Mouse (Mus musculus) adrenal gland, adult (tissue): Measurements from ENCODE around the gene 1700012B07Rik.

Experiments
- DNase-seq, 2 experiments: peaks; one replicate each; pipeline ENCODE4 v3.0.0; 2022 to 2023; ENCODE audit warnings: low spot score in 1 of 2; ENCODE audit not compliant: inconsistent age in 2 of 2

1700012B07Rik gene

GRCm38 (mm10) chr11:109758616-109759215 lies 69.1 kb downstream of the 1700012B07Rik start:
- peak in 1 of 2 experiments; percentile 71 for DNase-seq

GRCm38 (mm10) chr11:109754105-109754602 lies 73.7 kb downstream of the 1700012B07Rik start:
- DNase-seq = peak; percentile 59 to 66

GRCm38 (mm10) chr11:109751636-109752603 lies 75.9 kb downstream of the 1700012B07Rik start:
- no peak for DNase-seq

- no peak for DNase-seq
Observed at GRCm38 (mm10) chr11:109745210-109745609, 82.6 kb downstream of the 1700012B07Rik start.

- no peak for DNase-seq
Observed at GRCm38 (mm10) chr11:109737967-109738366, 89.9 kb downstream of the 1700012B07Rik start.
